Mouse (Mus musculus): ENCODE data around the gene Col18a1.

Col18a1 gene

DNA sequence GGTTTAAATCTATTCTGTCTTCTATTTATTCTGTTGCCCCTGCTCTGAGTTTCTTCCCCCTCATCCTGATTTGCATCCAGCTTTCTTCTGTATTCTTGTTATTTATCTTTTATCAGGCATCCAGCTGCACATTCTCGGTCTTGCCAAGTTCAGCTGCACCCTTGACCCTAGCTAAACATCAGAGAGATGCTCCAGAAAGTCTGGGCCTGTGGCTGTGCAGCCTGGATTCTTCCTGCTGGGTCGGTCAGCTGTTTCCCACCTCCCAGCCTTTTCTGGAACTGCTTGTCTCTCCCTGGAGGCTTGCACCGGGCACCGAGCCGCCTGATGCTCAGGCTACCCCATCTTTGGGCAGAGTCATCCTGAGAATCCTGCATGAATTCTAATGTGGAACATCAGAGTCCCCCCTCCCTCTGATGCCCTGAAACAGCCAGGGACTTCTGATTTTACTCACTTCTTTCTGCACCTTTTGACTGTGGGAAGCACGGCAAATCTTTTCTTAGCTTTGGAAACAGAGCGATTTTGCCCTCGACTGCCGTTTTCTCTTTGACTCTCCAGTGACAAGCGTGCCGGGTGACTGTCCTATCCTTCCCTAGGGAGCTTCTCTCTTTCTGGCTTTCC, 103.8 kb downstream of the Col18a1 start:
- CTCF ChIA-PET, result no interaction called here

DNA sequence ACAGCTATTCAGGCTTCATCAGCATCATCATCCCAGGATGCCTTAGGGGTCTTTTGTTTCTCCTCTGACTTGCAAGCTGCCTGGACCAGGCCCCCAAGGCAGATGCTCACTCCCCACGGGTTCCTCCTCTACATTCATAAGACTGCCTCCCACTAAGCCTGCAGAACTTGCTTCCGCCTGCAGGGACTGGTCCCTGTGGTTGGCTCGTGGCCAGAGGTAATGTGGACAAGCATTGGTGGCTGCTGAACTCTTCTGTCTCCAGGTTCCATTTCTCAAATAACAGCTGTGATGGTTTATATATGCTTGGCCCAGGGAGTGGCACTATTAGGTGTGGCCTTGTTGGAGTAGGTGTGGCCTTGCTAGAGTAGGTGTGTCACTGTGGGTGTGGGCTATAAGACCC, 104.9 kb downstream of the Col18a1 start:
- CTCF ChIA-PET, result no interaction called here

DNA sequence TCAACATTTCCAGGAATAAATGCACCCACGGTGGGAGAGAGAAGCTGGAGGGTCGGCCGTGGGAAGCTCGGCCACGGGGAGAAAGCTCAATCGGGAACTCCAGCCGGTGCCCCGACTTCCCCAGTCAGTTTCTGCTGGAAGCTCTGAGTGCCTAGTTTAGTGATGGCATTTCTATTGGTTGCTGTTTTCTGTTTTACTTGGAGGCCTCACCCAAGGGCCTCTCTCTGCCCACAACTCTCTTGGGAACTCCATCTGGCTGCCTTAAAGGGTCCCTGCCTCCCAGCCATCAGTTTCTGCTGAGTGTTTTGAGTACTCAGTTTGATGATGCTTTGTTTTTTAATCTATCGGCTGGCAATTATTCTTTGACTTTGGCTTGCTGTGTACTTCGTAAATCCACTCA, 109.6 kb downstream of the Col18a1 start:
- CTCF ChIA-PET, result no interaction called here

DNA sequence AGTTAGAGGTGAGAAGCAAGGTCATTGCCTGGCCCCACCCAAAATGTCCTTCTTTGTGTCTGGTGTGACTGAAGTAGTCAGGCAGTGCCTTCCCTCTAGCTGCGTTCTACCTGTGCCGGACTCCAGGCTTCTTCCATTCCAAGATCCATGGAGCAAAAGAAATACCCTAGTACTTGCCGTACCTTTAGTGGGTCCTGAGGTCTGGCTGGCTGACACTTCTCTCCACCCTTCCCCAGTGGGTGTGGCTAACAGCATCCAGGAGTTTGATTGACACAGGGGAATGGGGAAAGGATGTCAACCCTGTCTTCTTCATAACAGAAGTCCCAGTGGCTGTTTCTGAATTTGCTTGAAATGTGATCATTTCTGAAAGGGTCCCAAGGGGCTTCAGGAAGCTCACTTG, 117.7 kb downstream of the Col18a1 start:
- CTCF ChIA-PET, result no interaction called here

DNA sequence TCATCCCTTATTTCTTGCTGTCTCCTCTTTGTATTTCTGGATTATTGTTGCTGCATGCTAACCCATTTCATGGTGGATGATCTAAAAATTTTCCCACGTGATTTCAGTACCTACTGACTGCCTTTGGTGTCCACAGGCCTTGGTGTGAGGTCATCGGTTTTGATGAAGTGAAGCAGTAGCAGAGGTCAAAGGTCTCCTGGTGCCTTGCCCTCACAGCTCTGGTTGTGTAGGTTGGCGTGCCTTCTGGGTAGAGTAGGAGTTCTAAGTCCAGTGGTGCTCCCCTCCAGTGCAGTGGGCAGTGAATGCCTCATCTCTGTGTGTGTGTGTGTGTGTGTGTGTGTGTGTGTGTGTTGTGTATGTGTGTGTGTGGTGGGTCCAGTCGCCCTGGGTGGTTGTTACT, 118.2 kb downstream of the Col18a1 start:
- CTCF ChIA-PET, result no interaction called here

DNA sequence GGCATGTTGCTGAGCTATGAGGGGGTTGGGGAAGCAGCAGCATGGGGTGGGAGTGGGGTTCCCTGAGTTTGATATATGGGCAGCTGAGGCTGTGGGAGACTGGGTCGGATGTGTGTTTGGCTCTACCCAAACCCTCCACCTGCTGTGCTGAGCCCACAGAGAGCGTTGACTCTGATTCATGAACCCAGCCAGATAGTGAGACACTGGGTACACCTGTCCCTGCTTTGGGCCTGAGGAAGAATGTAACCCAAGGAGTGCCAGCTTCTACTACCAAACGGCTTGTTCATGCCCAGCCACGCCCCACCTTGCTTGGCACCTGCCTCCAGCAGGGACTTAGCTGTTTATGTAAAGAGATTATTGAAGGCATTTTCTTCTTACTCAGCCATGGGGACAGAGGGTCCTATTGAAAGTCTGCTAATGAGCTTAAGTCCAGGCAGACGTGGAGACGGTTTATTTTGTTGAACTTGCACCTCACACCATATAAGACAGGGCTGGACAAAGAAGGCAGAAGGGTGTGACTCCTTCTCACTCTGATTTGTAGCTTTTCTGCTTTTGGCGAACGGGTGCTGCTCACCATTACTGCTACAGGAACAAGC, 127.7 kb downstream of the Col18a1 start:
- CTCF ChIA-PET, result interaction anchor here (0.5 kb wide), 1 partner anchor 886 kb away, joined by 3 read pairs; no protein-coding TSS in a partner anchor

DNA sequence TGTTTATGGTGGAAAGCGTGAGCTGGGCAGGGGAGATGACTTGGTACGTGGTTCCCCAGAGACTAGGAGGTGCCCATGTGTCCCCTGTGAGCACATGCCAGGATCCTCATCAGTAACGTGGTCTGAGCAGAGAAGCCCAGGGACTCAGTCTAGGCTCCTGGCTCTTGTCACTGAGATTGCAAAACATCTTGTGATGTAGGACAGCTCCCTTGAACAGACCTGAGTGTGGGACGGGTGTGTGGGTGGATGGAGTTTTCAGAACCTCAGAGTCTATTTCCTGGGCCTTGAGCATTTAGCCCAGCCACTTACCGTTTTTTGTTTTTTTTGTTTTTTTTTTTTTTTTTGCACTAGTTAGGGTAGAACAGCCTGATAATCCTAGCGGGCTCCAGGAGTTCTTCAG, 130.9 kb downstream of the Col18a1 start:
- CTCF ChIA-PET, result interaction anchor here (0.7 kb wide), 1 partner anchor 73 kb away, joined by 7 read pairs; no protein-coding TSS in a partner anchor

DNA sequence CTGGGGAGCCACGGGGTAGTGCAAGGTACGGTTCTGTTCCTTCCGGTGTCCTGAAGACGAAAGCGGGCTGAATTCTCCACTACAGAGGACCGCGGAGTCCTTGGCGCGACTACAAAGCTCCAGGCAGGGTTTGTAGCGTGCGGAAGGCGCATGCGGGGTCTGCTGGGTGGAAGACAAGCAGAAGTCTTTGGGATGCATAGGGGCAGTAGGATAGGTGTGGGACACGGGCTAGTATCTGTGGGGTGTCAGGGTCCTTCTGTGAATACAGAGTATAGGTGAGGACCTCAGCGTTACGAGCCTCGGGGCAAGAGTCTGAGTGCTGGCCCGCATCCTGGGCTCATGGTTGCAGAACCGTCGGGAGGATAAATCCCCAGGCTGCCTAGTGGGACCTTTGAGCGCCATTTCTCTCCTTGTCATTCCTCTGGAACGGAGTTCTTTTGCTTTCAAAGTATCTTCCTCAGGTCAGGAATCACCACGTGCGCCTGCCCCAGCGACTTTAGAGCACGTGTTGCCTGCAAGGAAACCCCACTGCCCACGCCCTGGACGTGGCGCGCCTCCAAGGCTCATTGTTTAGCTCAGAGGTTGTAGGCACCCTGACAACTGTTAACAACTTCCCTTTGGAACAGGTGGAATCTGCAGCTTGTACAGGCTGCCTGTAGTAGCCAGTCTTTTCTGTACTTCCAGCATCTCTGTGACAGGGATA, 132.9 kb downstream of the Col18a1 start:
- CTCF ChIA-PET, result no interaction called here

DNA sequence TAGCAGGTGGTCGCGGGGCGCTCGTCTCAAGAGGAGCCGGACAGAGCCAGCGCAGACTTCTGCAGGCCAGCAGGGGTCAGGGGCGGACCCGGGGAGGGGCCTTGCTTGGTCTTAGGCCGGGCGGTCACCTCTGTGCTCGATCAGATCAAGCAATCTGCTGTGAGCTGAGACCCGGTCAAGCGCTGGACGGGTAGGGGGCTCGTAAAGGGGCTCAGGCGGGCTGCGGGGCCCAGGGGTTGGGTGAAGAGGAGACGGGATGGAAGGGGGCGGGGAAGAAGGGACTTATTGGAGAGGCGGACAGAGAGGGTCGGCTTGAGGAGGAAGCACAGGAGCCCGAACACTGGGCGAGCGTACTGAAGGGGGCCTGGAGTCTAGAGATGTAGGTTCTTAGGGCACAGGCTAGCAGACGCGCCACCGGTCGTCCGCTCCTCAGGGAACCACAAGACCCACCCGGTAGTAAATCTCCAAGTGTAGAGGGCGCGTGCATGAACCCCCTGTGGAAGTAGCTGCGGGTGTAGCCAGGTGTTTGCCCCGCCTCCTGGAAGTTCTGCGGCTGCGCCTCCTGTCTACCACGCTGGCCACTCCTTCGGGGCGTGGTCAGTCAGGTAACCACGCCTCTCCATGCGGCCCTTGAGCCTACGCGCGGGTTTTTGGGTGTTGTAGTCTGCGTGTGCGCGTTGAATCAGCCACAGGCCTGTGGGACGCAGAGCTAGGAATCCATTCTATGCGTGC, 133.6 kb downstream of the Col18a1 start:
- CTCF ChIA-PET, result no interaction called here

DNA sequence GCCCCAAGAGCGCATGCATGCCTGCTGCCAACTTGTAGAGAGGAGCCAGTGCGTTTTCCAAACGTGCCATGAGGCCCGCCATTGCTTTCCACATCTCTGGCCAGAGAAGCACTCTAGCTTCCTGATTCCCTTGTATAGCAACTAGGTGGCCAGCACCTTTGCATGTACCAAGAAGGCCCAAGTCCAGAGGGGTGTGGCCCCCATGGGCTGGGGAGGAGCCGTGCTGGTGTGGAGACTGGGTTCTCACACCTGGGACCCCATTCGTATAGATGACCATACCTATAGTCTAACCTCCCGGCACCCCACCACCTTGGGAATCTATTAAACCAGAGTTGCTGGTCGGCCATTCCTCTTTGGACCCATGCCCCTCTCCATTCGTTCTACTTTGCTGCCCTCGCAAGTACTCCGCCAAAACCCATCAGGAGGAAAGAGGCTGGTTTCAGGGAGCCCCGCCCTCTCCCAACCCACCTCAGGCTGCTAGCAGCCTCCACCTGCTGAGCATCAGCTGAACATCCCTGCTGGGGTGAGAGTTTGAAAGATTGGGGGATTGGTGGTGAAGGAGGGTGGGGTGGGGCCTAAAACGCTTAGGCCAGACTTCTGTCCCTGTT, 134.5 kb downstream of the Col18a1 start, which contains the start of gene Slc19a1:
Slc19a1 (plus strand) TSS at position 474 of the 608 bp plus-strand sequence.
- CTCF ChIA-PET, result no interaction called here

DNA sequence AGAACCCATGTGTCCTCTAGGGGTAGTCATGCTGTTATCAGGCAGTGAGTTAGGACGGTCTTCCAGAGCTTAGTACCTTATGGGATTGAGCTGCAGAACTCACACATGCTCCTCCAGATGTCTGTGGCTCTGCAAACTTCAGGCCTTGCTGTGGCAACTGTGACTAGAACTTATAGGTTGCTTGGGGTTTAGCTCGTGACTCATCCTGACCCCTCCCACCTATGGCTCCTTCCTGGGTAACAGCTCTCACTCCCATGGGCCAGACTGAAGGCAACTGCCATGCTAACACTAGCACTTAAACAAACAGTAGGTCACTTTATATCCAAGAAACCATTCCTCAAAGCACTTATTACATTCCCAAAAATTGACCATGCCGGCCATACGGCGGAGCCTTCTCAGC, 135.7 kb downstream of the Col18a1 start:
- CTCF ChIA-PET, result no interaction called here

DNA sequence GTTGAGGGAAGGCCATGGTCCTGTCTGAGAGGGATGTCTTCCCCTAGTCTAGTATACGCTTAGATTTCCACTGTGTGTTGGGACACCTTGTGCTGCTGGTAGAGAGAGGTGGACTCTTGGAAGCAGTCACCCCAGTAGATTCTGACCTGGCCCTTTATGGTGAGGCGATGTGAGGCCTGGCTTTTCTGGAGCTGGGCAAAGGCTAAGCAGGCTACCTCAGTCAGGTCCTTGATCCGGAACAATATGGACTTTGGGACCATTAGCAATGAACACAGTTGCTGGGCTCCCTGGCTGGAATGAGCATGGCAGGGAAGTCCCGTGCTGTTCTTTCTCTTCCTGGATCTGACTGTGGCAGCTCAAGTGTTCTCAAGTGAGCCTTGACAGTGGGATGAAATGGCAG, 136.6 kb downstream of the Col18a1 start:
- CTCF ChIA-PET, result no interaction called here

DNA sequence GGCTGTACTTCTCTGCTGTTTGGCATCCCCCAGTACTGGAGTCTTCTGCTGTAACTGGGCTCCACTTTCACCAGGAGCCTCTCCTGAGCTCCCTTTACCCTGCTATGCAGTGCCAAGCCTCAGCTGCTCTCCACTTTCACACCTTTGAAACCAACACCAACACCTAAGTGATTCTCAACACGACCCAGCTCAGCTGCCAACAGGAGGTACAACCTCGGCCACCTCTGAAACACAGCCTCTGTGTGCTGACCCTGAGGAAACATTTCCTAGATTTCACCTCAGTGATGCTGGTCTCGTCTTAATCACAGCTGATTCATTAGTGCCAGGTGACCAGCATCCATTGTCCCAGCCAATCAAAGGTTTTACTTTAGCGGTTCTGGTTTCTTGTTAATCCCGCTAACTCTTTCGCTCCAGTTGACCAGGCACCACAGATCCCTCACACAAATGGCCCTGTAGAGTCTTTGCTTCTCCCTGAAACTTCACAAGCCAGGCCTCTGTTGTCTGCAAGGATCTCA, 137.5 kb downstream of the Col18a1 start:
- CTCF ChIA-PET, result no interaction called here

DNA sequence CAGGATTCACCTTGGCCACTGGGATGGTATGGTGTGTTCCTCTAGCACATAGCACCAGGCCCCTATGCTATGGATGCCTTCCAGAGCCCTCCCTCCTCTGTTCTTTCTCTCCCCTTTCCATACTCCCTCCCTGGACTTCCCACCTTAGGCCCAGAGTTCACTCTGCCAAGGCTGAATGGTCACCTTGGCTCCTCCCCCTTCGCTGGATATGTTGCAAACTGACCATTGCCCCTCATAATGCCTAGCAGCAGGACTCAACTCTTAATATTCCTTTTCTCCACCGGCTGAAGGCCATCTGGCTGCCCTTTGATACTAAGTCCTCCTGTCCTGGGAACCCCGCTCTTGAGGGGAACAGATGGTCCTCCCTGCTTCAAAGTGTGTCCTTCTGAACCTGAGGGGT, 139.4 kb downstream of the Col18a1 start:
- CTCF ChIA-PET, result no interaction called here

DNA sequence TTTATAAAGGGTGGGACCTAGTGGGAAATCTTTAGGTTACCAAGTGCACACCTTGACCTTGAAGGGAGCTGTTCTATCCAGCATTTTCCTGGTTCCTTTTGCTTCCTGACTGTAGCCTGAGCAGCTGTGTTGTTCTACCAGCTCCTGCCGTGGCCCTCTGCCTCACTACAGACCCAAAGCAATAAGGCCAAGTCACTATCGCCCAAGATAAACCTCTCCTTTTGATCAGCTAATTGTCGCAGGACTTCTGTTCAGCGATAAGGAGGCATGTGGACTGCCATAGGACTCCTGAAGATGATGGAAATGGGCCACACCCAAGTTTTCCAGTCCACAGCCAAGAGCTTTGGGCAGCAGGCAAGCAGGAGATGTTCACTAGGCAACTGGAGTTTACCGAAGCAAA, 142.1 kb downstream of the Col18a1 start:
- CTCF ChIA-PET, result no interaction called here

DNA sequence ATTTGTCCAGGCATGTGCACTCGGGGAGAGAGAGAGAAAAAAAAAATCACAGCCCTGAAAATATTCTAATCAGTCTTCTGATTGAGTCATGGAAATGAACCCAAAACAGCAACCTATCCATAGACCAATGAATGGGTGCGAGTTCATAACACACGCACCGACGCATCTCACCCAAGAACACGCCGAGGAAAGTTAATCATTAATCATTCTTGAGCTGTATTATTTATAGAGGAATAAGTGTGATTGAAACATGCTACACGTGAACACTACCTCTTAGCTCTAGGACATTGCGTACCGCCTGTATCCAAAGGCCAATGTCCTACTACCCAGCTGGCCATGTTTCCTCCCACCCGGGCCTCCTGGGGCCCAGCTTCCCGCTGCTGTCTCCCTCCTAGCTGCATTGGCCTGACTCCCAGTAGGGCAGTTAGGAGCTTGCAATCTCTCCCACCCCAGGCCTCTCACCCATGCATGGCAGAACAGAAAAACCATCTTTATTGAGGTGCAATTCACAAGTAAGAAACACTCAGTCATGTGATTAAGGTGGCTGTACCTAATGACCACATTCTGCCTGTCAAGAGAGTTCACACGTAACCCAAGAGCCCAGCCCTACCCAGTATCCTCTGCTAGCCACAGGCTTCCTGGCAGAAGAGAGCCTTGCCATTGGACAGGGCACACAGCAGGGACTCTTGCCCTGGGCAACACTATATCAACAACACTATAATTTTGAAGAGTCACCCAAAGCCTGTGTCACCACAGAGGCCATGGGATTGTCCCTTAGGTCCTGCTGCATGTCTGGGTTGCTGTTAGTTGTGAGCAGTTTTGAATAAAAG, 143.8 kb downstream of the Col18a1 start:
- CTCF ChIA-PET, result no interaction called here

DNA sequence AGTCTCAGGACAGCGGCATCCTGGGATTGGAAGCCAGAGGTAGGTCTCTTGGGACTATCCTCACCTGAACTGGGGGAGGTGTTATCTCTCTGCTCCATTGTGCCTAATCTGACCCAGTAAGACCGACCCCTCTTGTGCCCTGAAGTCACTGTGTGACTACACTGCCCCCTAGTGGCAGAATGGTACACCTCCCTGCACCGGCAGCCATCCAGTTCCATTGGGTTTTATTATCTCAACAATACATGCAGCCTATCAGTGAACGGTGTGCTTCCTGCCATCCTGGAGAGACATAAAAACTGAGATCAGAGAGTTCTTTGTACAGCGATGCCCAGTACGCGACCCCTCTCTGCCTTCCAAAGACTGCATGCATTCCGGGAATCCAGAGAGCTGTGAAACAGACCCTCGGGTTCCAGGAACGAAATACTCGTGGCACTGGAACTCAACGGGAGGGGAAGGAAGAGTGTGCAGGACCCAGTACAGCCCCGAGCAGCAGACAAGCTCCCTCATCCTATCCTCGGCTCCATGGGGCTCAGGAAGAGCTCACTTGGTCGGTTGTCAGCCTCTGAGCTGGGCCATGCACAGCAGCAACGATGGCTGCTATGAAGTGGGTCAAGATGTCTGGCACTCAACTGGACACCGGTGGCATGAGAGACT, 144.8 kb downstream of the Col18a1 start:
- CTCF ChIA-PET, result interaction anchor here (0.6 kb wide), 1 partner anchor 920 kb away, joined by 7 read pairs; no protein-coding TSS in a partner anchor

DNA sequence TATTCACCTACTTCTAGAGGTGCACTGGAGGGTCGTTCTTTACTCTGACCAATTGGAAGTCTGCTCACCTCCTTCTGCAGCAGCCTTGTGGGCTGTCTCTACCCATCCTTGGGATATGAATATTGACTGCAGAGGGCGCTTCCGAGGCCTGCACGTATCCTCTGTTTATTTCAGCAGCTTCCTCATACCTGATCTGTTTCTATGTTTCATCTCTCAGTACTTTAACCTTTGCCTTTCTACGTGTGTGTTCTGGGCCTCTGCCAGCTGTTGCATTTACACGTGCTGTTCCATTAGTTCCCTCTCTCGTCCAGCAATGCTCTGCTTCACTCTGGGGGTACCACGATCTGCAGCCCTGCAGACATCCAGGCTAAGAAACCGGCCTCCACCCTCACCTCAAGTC, 148.7 kb downstream of the Col18a1 start:
- CTCF ChIA-PET, result no interaction called here

DNA sequence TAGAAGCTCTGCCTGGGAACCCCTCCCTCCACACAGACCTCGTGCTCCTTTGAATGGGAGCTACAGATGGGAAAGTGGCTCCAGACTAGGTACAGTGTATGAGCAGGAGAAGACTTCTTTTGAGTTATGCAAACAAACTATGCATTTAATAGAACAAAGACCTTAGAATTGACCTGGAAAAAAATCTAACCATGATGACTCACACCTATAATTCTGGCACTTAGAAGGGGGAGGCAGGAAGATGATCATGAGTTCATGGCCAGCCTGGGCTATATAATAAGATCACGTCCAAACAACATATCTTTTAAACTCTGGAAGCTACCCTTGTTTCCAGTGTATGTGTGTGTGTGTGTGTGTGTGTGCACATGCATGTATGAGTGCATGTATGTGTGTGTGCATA, 149.3 kb downstream of the Col18a1 start:
- CTCF ChIA-PET, result no interaction called here

DNA sequence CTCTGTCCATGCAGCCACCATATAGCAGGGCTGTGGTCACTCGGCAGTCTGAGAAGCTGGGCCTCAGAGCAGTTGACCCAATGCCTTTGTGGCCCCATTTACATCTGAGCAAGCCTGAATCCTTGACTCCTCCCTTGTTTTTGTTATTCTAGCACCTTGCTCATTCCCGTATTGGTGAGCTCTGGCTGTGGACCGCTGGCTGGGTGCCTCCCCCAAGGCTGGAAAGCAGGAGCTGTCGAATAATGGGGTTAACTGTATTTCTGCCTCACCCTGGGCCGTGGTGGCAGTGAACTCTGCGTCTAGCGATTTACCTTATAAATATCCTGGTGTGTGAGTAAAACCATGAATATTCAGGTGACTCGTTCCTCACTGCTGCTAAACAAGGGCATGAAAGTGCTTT, 149.8 kb downstream of the Col18a1 start:
- CTCF ChIA-PET, result no interaction called here

DNA sequence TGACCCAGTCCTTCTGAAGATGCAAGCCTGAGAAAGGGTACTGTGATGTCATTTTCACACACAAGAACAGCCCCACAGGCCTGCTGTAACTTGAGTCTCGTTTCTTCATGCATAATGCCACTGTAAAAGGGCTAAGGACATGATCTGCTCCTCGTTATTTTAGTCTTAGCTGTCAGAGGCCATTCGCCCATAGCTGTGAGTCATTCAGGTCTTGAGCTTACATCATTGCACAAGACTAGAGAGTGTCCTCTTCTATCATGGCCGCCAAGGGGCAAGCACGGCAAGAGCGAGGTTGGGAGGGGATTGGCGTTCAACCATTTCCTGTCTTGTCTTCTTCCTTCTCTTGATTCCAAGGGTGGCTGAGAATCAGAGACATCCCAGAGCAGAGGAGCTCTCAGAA, 150.3 kb downstream of the Col18a1 start:
- CTCF ChIA-PET, result no interaction called here
